Mouse (Mus musculus) myocyte (in vitro differentiated cells): Measurements from ENCODE around the gene Rab35.

Experiments used
- CEBPB ChIP-seq: IDR thresholded peaks from 2 replicates; pipeline ENCODE4 v1.6.1; 2011; ENCODE audit warnings: mild to moderate bottlenecking, moderate library complexity; ENCODE audit not compliant: poor library complexity, insufficient read depth, severe bottlenecking
- E2F4 ChIP-seq: IDR thresholded peaks from one replicate; pipeline ENCODE4 v1.6.1; 2011; ENCODE audit warnings: mild to moderate bottlenecking, control low read depth, moderate library complexity; ENCODE audit not compliant: insufficient read depth
- MYOD1 ChIP-seq, 3 experiments: IDR thresholded peaks; one replicate each; pipeline ENCODE4 v1.6.1; 2011; ENCODE audit warnings: control low read depth in 2 of 3, low read depth in 2 of 3, mild to moderate bottlenecking in 2 of 3, moderate library complexity in 1 of 3; ENCODE audit not compliant: insufficient read length in 2 of 3, control insufficient read depth in 1 of 3
- POLR2A ChIP-seq: IDR thresholded peaks from one replicate; pipeline ENCODE4 v1.6.1; 2011; ENCODE audit warnings: low read depth, mild to moderate bottlenecking, control low read depth, moderate library complexity; ENCODE audit not compliant: insufficient read length
- POLR2AphosphoS2 ChIP-seq: IDR thresholded peaks from one replicate; pipeline ENCODE4 v1.6.1; 2011; ENCODE audit warnings: low read depth, control low read depth; ENCODE audit not compliant: insufficient read length
- SRF ChIP-seq: IDR thresholded peaks from one replicate; pipeline ENCODE4 v1.6.1; 2011; ENCODE audit warnings: low read depth; ENCODE audit not compliant: control insufficient read depth, insufficient read length
- TCF12 ChIP-seq: IDR thresholded peaks from one replicate; pipeline ENCODE4 v1.6.1; 2011; ENCODE audit warnings: mild to moderate bottlenecking, control low read depth; ENCODE audit not compliant: poor library complexity, insufficient read depth, severe bottlenecking
- TCF3 ChIP-seq: IDR thresholded peaks from one replicate; pipeline ENCODE4 v1.6.1; 2011; ENCODE audit warnings: low read depth, control low read depth; ENCODE audit not compliant: insufficient read length
- USF1 ChIP-seq: IDR thresholded peaks from one replicate; pipeline ENCODE4 v1.6.1; 2011; ENCODE audit warnings: low read depth, mild to moderate bottlenecking, control low read depth, moderate library complexity

DNA sequence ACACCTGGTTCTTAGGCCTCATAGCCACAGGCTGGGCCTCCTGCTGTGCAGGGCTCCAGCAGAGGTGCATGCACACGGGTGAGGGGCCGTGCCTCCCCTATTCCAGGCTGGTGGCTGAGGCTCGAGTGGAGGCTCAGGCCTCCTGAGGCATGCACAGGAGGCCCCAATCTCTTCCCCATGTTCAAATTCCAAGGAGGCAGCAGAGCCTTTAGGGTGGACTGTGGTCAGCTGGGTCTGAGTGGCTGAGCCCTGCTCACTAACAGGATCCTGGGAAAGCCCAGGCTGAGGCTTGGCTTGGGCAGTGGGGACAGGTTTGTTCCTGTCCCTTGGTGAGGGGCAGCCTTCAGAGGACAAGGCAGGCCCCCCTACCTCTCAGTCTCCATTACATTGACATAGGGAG lies 17.2 kb downstream of the Rab35 start:
- TF ChIP-seq POLR2A, result no peak
- TF ChIP-seq E2F4, result no peak
- TF ChIP-seq SRF, result no peak
- TF ChIP-seq CEBPB, result no peak
- no peak for TF ChIP-seq TCF12
- TF ChIP-seq POLR2AphosphoS2, result no peak
- no peak for TF ChIP-seq TCF3
- no peak for TF ChIP-seq MYOD1 (IDR thresholded peaks at IDR 0.05; ENCODE audit: control insufficient read depth in 1 of 3, insufficient read length in 2 of 3, low read depth in 2 of 3)
- no peak for TF ChIP-seq USF1
